Mouse (Mus musculus) CH12.LX (cell line): ENCODE data around the gene Scarb1. TPM values are rescaled to one million over a fixed set of nuclear protein-coding genes. Genes with fewer than 3 reads are reported as not detected.

Experiments
- DNase-seq: peaks from one replicate; pipeline ENCODE4 v3.0.0-alpha.2; 2013; ENCODE audit errors: extremely low read depth
- H3K27ac ChIP-seq: 2 replicates; pipeline ENCODE4 v1.5.1; 2012; ENCODE audit warnings: low read depth, mild to moderate bottlenecking, control low read depth, moderate library complexity; ENCODE audit not compliant: insufficient read depth
- H3K27me3 ChIP-seq: replicated peaks from 2 replicates; pipeline ENCODE3; 2012; ENCODE audit warnings: inconsistent platforms
- H3K36me3 ChIP-seq, 2 experiments: replicated peaks in 1 of 2; 2 replicates each; pipeline versions ENCODE3 to v1.6.1; 2012; ENCODE audit warnings: inconsistent platforms in 1 of 2, low read length in 1 of 2, mild to moderate bottlenecking in 1 of 2, mixed read lengths in 1 of 2, moderate library complexity in 1 of 2; ENCODE audit not compliant: control insufficient read depth in 1 of 2, insufficient read depth in 1 of 2
- H3K4me1 ChIP-seq, 2 experiments: 2 replicates each; pipeline ENCODE4 v1.6.1; 2012; ENCODE audit warnings: inconsistent platforms in 1 of 2, moderate library complexity in 1 of 2; ENCODE audit not compliant: insufficient read depth in 2 of 2, control insufficient read depth in 1 of 2
- H3K4me2 ChIP-seq: 2 replicates; pipeline ENCODE4 v1.6.1; 2012; ENCODE audit warnings: low read depth, mild to moderate bottlenecking, control low read depth; ENCODE audit not compliant: poor library complexity, insufficient read depth, severe bottlenecking
- H3K4me3 ChIP-seq, 3 experiments: fragments of 150-350 bp in 1 of 3; sonication (generic) in 1 of 3; replicated peaks in 1 of 3; 2 replicates each; pipeline versions ENCODE3 to v1.5.1; 2011 to 2012; ENCODE audit warnings: low read depth in 2 of 3, low read length in 2 of 3, mild to moderate bottlenecking in 2 of 3, moderate library complexity in 2 of 3, control low read depth in 1 of 3, improper control_type of control experiment in 1 of 3, inconsistent platforms in 1 of 3, mixed read lengths in 1 of 3; ENCODE audit not compliant: poor library complexity in 1 of 3
- H3K79me2 ChIP-seq: replicated peaks from 2 replicates; pipeline ENCODE4 v1.6.1; 2012; ENCODE audit warnings: mild to moderate bottlenecking, moderate library complexity; ENCODE audit not compliant: control insufficient read depth, poor library complexity, insufficient read depth, severe bottlenecking; ENCODE audit errors: extremely low read depth
- H3K9ac ChIP-seq: 2 replicates; pipeline ENCODE4 v1.6.1; 2012; ENCODE audit warnings: low read depth, mild to moderate bottlenecking, control low read depth, moderate library complexity; ENCODE audit not compliant: insufficient read depth
- H3K9me3 ChIP-seq: replicated peaks from 2 replicates; pipeline ENCODE3; 2012; ENCODE audit warnings: low read length, inconsistent platforms, mixed read lengths
- BHLHE40 ChIP-seq: IDR thresholded peaks from 2 replicates; pipeline ENCODE4 v1.6.1; 2011; ENCODE audit warnings: mild to moderate bottlenecking, low read depth, low read length, improper control_type of control experiment
- CHD1 ChIP-seq: IDR thresholded peaks from 2 replicates; pipeline ENCODE4 v1.6.1; 2012; ENCODE audit warnings: low read depth, low read length, improper control_type of control experiment, inconsistent platforms
- CHD2 ChIP-seq: IDR thresholded peaks from 2 replicates; pipeline ENCODE4 v1.6.1; 2011; ENCODE audit warnings: low read length, improper control_type of control experiment
- CTCF ChIP-seq, 2 experiments: IDR thresholded peaks in 1 of 2; conservative IDR thresholded peaks in 1 of 2; 2 replicates each; pipeline ENCODE4 v1.5.1; 2011 to 2012; ENCODE audit warnings: low read depth in 2 of 2, low read length in 2 of 2, improper control_type of control experiment in 1 of 2, inconsistent platforms in 1 of 2, mild to moderate bottlenecking in 1 of 2, moderate library complexity in 1 of 2
- E2F4 ChIP-seq: IDR thresholded peaks from 2 replicates; pipeline ENCODE4 v1.6.1; 2011; ENCODE audit warnings: low read depth, low read length, improper control_type of control experiment; ENCODE audit not compliant: insufficient replicate concordance
- ELF1 ChIP-seq: IDR thresholded peaks from 2 replicates; pipeline ENCODE4 v1.6.1; 2014; ENCODE audit warnings: low read depth, mild to moderate bottlenecking, inconsistent platforms, low read length, improper control_type of control experiment
- EP300 ChIP-seq: IDR thresholded peaks from 2 replicates; pipeline ENCODE4 v1.6.1; 2011; ENCODE audit warnings: low read length, improper control_type of control experiment
- ETS1 ChIP-seq: conservative IDR thresholded peaks from 2 replicates; pipeline ENCODE4 v1.6.1; 2012; ENCODE audit warnings: low read depth, mild to moderate bottlenecking, inconsistent platforms, low read length, improper control_type of control experiment, moderate library complexity
- GABPA ChIP-seq: IDR thresholded peaks from 2 replicates; pipeline ENCODE4 v1.6.1; 2012; ENCODE audit warnings: low read depth, low read length, improper control_type of control experiment, inconsistent platforms; ENCODE audit not compliant: insufficient replicate concordance
- HCFC1 ChIP-seq: IDR thresholded peaks from 2 replicates; pipeline ENCODE4 v1.6.1; 2012; ENCODE audit warnings: low read depth, mild to moderate bottlenecking, inconsistent platforms, low read length, improper control_type of control experiment
- IRF4 ChIP-seq: IDR thresholded peaks from 2 replicates; pipeline ENCODE4 v1.6.1; 2014; ENCODE audit warnings: low read depth, mild to moderate bottlenecking, inconsistent platforms, low read length, improper control_type of control experiment
- JUN ChIP-seq: IDR thresholded peaks from 2 replicates; pipeline ENCODE4 v1.6.1; 2011; ENCODE audit warnings: low read depth, mild to moderate bottlenecking, low read length, improper control_type of control experiment, moderate library complexity; ENCODE audit not compliant: insufficient read depth
- JUND ChIP-seq: conservative IDR thresholded peaks from 2 replicates; pipeline ENCODE4 v1.6.1; 2011; ENCODE audit warnings: low read depth, low read length, improper control_type of control experiment
- KAT2A ChIP-seq: IDR thresholded peaks from 2 replicates; pipeline ENCODE4 v1.6.1; 2012; ENCODE audit warnings: low read length, improper control_type of control experiment, inconsistent platforms; ENCODE audit not compliant: insufficient replicate concordance
- MAFK ChIP-seq: IDR thresholded peaks from 2 replicates; pipeline ENCODE4 v1.6.1; 2011; ENCODE audit warnings: low read length, improper control_type of control experiment; ENCODE audit not compliant: insufficient replicate concordance
- MAX ChIP-seq: IDR thresholded peaks from 2 replicates; pipeline ENCODE4 v1.6.1; 2011; ENCODE audit warnings: low read length, improper control_type of control experiment
- MAZ ChIP-seq: IDR thresholded peaks from 2 replicates; pipeline ENCODE4 v1.6.1; 2012; ENCODE audit warnings: low read depth, mild to moderate bottlenecking, inconsistent platforms, low read length, improper control_type of control experiment, moderate library complexity
- MEF2A ChIP-seq: IDR thresholded peaks from 2 replicates; pipeline ENCODE4 v1.6.1; 2014; ENCODE audit warnings: low read depth, mild to moderate bottlenecking, inconsistent platforms, low read length, improper control_type of control experiment, borderline replicate concordance
- MXI1 ChIP-seq: IDR thresholded peaks from 2 replicates; pipeline ENCODE4 v1.6.1; 2011; ENCODE audit warnings: mild to moderate bottlenecking, low read depth, low read length, improper control_type of control experiment
- MYC ChIP-seq: IDR thresholded peaks from 2 replicates; pipeline ENCODE4 v1.6.1; 2011; ENCODE audit warnings: low read depth, mild to moderate bottlenecking, improper control_type of control experiment, low read length
- NELFE ChIP-seq: IDR thresholded peaks from 2 replicates; pipeline ENCODE4 v1.6.1; 2011; ENCODE audit warnings: low read depth, low read length, improper control_type of control experiment
- NRF1 ChIP-seq: IDR thresholded peaks from 2 replicates; pipeline ENCODE4 v1.6.1; 2014; ENCODE audit warnings: low read depth, mild to moderate bottlenecking, inconsistent platforms, low read length, improper control_type of control experiment, moderate library complexity
- PAX5 ChIP-seq: IDR thresholded peaks from 2 replicates; pipeline ENCODE4 v1.6.1; 2012; ENCODE audit warnings: low read length, inconsistent platforms, mixed read lengths
- POLR2A ChIP-seq: IDR thresholded peaks from 2 replicates; pipeline ENCODE4 v1.6.1; 2011; ENCODE audit warnings: low read depth, mild to moderate bottlenecking, improper control_type of control experiment, low read length
- POLR2AphosphoS2 ChIP-seq: IDR thresholded peaks from 2 replicates; pipeline ENCODE4 v1.6.1; 2011; ENCODE audit warnings: low read depth, low read length, improper control_type of control experiment
- RAD21 ChIP-seq: IDR thresholded peaks from 2 replicates; pipeline ENCODE4 v1.6.1; 2011; ENCODE audit warnings: low read depth, mild to moderate bottlenecking, low read length, improper control_type of control experiment, moderate library complexity
- RCOR1 ChIP-seq: conservative IDR thresholded peaks from 2 replicates; pipeline ENCODE4 v1.6.1; 2012; ENCODE audit warnings: low read depth, mild to moderate bottlenecking, inconsistent platforms, low read length, improper control_type of control experiment
- SIN3A ChIP-seq: IDR thresholded peaks from 2 replicates; pipeline ENCODE4 v1.6.1; 2012; ENCODE audit warnings: low read length, improper control_type of control experiment, inconsistent platforms
- SMC3 ChIP-seq: IDR thresholded peaks from 2 replicates; pipeline ENCODE4 v1.6.1; 2011; ENCODE audit warnings: low read depth, low read length, improper control_type of control experiment
- TBP ChIP-seq: conservative IDR thresholded peaks from 2 replicates; pipeline ENCODE4 v1.6.1; 2011; ENCODE audit warnings: low read depth, low read length, improper control_type of control experiment
- TCF12 ChIP-seq: IDR thresholded peaks from 2 replicates; pipeline ENCODE4 v1.6.1; 2014; ENCODE audit warnings: low read depth, mild to moderate bottlenecking, inconsistent platforms, low read length, improper control_type of control experiment
- UBTF ChIP-seq: IDR thresholded peaks from 2 replicates; pipeline ENCODE4 v1.6.1; 2012; ENCODE audit warnings: low read depth, mild to moderate bottlenecking, inconsistent platforms, low read length, improper control_type of control experiment, moderate library complexity
- USF1 ChIP-seq: IDR thresholded peaks from 2 replicates; pipeline ENCODE4 v1.6.1; 2014; ENCODE audit warnings: low read depth, mild to moderate bottlenecking, inconsistent platforms, low read length, improper control_type of control experiment
- USF2 ChIP-seq: conservative IDR thresholded peaks from 2 replicates; pipeline ENCODE4 v1.6.1; 2011; ENCODE audit warnings: low read depth, low read length, improper control_type of control experiment
- ZC3H11A ChIP-seq: IDR thresholded peaks from 2 replicates; pipeline ENCODE4 v1.6.1; 2012; ENCODE audit warnings: low read depth, mild to moderate bottlenecking, inconsistent platforms, low read length, improper control_type of control experiment
- ZKSCAN1 ChIP-seq: IDR thresholded peaks from 2 replicates; pipeline ENCODE4 v1.6.1; 2012; ENCODE audit warnings: low read depth, inconsistent platforms, low read length, improper control_type of control experiment, borderline replicate concordance
- ZMIZ1 ChIP-seq: IDR thresholded peaks from 2 replicates; pipeline ENCODE4 v1.6.1; 2012; ENCODE audit warnings: low read depth, mild to moderate bottlenecking, inconsistent platforms, low read length, improper control_type of control experiment
- ZNF384 ChIP-seq: IDR thresholded peaks from 2 replicates; pipeline ENCODE4 v1.6.1; 2012; ENCODE audit warnings: low read depth, low read length, improper control_type of control experiment, inconsistent platforms
- dilution Hi-C: fragments of 300-500 bp; cut with MboI; formaldehyde crosslinking; loops from 2 replicates; pipeline ENCODE4 v1.14.3; 2020; ENCODE audit warnings: low sequenced_read_pairs; ENCODE audit not compliant: extremely low pct_unique_long_range_greater_than_20kb, extremely low pct_ligation_motif_present
- in situ Hi-C: fragments of 300-500 bp; cut with MboI; formaldehyde crosslinking; loops from 3 replicates; pipeline ENCODE4 v1.14.3; 2019; ENCODE audit warnings: low sequenced_read_pairs, low pct_ligation_motif_present, low pct_unique_long_range_greater_than_20kb, mixed read lengths
- polyA plus RNA-seq: library from polyadenylated mRNA; unstranded; fragments of >175 nt; gene quantifications from 2 replicates; pipeline ENCODE4 v1.2.1, GENCODE M21; 2012; ENCODE audit warnings: low read depth; ENCODE audit not compliant: insufficient read length
- total RNA-seq, 2 experiments: library from RNA; depleted of rRNA; stranded (reverse); fragments of 300-350 nt in 1 of 2; fragments of >200 nt in 1 of 2; gene quantifications; 2 replicates each; pipeline ENCODE4 v1.2.3; 2012 to 2014

Gene Scarb1
- total and polyA plus RNA-seq, 3 experiments, result 11.6 to 24.7 (median 20.0) TPM

DNA sequence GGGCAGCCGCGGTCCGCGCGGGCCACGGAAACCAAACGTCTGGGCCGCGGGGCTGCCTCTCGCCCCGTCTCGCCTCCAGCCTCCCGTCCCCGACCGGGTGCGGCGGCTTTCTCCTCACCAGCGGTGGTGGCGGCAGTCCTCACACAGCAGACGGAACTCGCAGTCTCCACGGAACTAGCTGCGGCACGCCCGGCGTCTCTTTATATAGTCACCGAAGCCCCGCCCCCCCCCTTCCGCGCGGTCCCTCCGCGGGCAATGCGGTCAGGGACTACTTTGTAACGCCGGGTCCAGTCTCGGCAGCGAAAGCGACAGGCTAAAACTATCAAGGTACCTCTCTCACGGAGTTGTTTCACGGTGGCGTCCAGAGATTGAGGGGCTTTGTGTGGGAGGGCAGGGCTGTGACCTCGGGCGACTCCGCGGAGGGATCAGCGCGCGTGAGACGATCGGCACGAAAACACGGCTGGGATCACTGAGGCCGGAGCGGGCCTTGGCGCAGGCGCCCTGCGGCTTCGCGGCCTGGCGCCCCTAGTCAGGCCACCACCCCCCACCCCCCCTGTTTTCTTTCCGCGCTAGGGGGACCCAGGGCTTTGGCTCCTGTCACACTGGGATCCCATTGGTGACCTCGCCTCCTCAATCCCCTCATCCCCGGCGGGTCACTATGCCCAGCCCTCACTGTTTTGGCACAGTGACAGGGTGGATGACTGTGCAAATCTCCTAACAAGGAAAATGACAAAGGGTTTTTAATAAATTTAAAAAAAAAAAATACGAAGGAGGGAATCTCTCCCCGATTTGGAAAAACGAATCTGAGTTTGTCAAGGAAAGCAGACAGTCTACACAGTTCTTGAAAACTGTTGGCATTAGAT lies 48.9 kb upstream of the Scarb1 start, which contains the start of gene Ubc:
TSS of gene Ubc (minus strand) at position 624 of the 863 bp plus-strand sequence.
- in situ Hi-C loops (no loop called here), dilution Hi-C loops (no loop called here)
- H3K27me3 ChIP-seq, result no peaks in the 10 kb centered on the region
- H3K27ac ChIP-seq, result peak within 1 kb of the TSS; percentile 93
- H3K9ac ChIP-seq, result peak within 1 kb of the TSS; percentile 94
- no peaks in the 10 kb centered on the region for H3K9me3 ChIP-seq
- peak within 1 kb of the TSS; percentile 82; the same call in 1 of the 2 replicates for H3K4me2 ChIP-seq
- H3K36me3 ChIP-seq, result peaks cover 23 to 24% of the 10 kb centered on the region in 2 experiments
- DNase-seq, result peak; percentile 81
- TF ChIP-seq ZNF384, result peak; percentile 60
- no peak for TF ChIP-seq RAD21
- TF ChIP-seq NELFE, result peak; percentile 100
- TF ChIP-seq NRF1, result peak; percentile 87
- peak; percentile 84 for TF ChIP-seq RCOR1
- TF ChIP-seq ZMIZ1, result peak; percentile 99
- peak; percentile 87 for TF ChIP-seq CHD2
- TF ChIP-seq USF1, result 0 out of 2 replicates have a peak, but pooled peaks have one; percentile 5
- peak; percentile 73; the same call in 1 of the 2 replicates for TF ChIP-seq ELF1
- TF ChIP-seq HCFC1, result peak; percentile 77
- no peak for TF ChIP-seq E2F4
- TF ChIP-seq ZC3H11A, result no peak
- TF ChIP-seq MAZ, result peak; percentile 88
- no peak for TF ChIP-seq GABPA
- peak; percentile 2 for TF ChIP-seq SMC3
- TF ChIP-seq ETS1, result peak; percentile 48
- TF ChIP-seq JUND, result no peak
- TF ChIP-seq PAX5, result no peak
- peak; percentile 57; the same call in 1 of the 2 replicates for TF ChIP-seq MAFK
- peak; percentile 73; the same call in 1 of the 2 replicates for TF ChIP-seq MEF2A
- TF ChIP-seq KAT2A, result peak; percentile 96
- peak; percentile 88 for TF ChIP-seq TCF12
- peak; percentile 60; the same call in 1 of the 2 replicates for TF ChIP-seq ZKSCAN1
- TF ChIP-seq USF2, result no peak
- TF ChIP-seq EP300, result peak; percentile 9; the same call in 1 of the 2 replicates
- peak; percentile 94 for TF ChIP-seq TBP
- peak; percentile 97 for TF ChIP-seq POLR2AphosphoS2
- no peak for TF ChIP-seq CHD1
- TF ChIP-seq BHLHE40, result peak; percentile 70
- peak; percentile 75; the same call in 1 of the 2 replicates for TF ChIP-seq MXI1
- TF ChIP-seq POLR2A, result peak; percentile 99
- no peak for TF ChIP-seq CTCF (conservative IDR thresholded peaks at IDR 0.05 in 1 of 2, IDR thresholded peaks at IDR 0.05 in 1 of 2; ENCODE audit: low read depth in 2 of 2, low read length in 2 of 2)
- peak; percentile 72 for TF ChIP-seq MYC
- TF ChIP-seq SIN3A, result peak; percentile 69
- no peak for TF ChIP-seq JUN
- peak; percentile 19 for TF ChIP-seq IRF4
- TF ChIP-seq UBTF, result no peak; the same call in 1 of the 2 replicates
- peak; percentile 76; the same call in 1 of the 2 replicates for TF ChIP-seq MAX
- peak within 1 kb of the TSS; percentile 44 to 94 (median 84) for H3K4me3 ChIP-seq
- H3K4me1 ChIP-seq, result peaks cover 3 to 38% of the 10 kb centered on the region in 2 experiments; a peak in 3 of 4 replicates
- H3K79me2 ChIP-seq, result peaks cover 28% of the 10 kb centered on the region
